Mouse (Mus musculus) mouse embryonic stem cell (cell line): ENCODE results near the gene Churc1.

ENCODE experiments used
- in situ Hi-C, 2 experiments: fragments of 300-500 bp; cut with MboI; formaldehyde crosslinking; loops; 1 replicate in 1 of 2; 3 replicates in 1 of 2; pipeline ENCODE4 v1.14.3; 2019 to 2020; ENCODE audit warnings: low sequenced_read_pairs in 2 of 2, low pct_unique_long_range_greater_than_20kb in 1 of 2, mixed read lengths in 1 of 2; ENCODE audit not compliant: unreplicated experiment in 1 of 2

The Churc1 gene

DNA sequence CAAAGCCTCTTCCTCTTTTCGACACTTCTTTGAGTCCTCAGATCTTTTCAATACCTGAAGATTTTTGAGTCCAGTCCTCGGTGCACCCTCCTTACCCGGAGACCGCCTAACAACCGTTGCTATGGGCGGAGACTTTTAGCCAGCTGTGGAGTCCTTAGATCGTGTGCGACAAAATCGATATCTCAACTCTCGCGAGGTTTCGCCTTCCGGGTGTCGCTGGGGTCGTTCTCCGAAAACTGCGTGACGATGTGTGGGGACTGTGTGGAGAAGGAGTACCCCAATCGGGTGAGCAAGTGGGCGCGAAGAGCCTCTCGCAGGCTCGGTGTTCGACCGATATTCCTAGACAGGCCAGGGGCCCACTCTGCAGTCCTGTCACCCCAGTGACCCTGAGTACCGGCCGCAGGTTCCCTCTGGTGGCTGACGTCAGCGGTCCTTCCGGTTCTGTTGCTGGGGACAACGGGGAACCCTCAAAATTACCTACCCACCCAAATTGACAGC lies at the start of gene Churc1, which contains the start of gene Fntb:
TSS of gene Churc1 (plus strand) at position 185 of the 498 bp plus-strand sequence.
TSS of gene Fntb (plus strand) at position 236 of the 498 bp plus-strand sequence.
- in situ Hi-C loops: no loop called here

DNA sequence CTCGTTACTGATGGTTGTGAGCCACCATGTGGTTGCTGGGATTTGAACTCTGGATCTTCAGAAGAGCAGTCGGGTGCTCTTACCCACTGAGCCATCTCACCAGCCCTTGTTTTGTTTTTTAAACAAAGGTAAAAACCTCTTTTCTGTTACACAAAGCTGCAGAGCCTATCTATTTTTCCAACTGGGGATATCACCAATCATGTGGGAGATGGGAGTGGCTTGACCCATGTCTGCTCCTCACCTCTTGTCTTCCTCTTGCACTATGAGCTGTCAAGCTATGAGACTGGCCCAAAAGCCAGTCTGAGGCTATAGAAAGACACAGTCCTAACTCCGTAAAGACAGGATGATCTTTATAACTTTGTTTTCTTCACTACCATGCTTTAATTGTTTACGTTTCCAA lies 47.0 kb upstream of the Churc1 start:
- in situ Hi-C loops: no loop called here

DNA sequence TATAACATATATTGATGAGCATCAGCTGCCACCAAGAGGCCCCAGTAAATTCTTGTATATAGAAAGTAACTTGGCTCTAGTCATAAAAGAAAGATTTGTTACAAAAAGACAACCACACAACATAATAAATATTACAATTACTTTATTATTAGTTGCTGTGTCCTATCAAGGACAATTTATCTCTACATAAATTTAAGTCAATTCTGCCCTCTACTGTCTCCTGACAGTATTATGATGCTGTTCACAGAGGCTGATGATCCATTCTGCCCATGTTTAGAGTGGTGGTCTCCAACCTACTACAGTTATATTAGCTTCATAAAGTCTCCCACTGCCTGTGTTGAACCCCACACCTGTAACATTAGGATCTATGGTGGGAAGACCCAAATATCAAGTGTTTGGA lies 44.8 kb upstream of the Churc1 start:
- in situ Hi-C loops: no loop called here

DNA sequence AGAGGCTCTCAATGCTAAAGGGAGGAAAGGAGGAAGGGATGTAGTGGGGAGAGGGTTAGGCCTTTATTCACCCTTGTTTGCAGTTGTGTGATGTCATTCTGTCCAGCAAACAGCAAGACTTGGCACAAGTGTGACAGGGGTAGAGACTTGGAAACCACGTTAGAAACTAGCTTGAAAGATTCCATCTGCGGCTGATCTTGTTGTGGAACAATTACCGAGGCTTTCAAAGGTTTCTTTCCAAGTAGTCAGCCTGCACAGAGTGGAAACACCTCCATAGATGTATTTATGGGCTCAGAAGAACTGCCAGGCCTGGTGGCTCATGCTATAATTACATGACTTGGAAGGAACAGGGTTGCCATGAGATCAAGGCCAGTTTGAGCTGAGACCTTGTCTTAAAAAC lies 43.3 kb upstream of the Churc1 start:
- in situ Hi-C loops: no loop called here

DNA sequence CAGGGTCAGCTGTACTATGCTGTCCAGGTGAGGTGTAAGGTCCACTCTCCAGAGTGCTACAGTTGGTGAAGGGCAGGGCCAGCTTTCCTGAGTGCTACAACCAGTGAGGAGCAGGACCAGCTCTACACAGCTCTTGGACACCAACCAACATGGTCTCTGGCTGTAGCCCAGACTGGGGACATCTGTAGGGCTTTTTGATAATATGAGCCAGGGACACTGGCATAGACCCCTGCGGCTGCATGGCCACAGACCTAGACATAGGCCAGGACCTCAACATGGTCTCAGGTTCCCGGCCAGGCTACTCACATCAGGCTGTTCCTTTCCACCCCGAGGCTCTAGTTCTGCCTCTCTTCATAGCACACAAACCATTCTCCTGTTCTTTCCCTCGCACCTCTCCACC lies 37.4 kb upstream of the Churc1 start:
- in situ Hi-C loops: no loop called here

DNA sequence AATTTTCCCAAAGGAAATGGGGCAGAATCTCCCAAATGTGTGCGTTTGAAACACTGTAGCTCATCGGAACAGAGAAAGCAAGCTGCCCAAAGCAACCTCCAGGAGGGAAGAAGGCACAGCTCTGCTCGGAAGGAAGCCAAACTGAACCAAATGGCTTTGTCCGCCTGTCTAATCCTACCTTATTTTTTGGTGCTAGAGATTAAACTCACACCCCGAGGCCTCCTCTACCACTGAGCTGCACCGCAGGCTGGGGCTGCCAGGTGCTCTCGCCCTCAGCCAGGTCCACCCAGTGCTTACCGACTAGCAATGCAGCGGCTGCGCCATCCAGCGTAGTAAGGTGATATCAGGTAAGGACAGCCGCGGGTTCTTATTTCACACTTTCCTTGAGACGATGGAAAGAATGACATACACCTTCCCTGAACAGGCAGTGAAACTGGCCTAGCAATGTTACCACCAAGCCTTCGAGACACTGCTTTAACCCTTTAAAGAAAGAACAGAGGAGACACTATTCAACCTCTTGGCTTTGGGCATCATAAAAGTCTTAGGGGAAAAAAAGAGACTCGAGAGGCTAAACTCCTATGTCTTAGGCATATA lies 14.4 kb upstream of the Churc1 start:
- in situ Hi-C loops: no loop called here

DNA sequence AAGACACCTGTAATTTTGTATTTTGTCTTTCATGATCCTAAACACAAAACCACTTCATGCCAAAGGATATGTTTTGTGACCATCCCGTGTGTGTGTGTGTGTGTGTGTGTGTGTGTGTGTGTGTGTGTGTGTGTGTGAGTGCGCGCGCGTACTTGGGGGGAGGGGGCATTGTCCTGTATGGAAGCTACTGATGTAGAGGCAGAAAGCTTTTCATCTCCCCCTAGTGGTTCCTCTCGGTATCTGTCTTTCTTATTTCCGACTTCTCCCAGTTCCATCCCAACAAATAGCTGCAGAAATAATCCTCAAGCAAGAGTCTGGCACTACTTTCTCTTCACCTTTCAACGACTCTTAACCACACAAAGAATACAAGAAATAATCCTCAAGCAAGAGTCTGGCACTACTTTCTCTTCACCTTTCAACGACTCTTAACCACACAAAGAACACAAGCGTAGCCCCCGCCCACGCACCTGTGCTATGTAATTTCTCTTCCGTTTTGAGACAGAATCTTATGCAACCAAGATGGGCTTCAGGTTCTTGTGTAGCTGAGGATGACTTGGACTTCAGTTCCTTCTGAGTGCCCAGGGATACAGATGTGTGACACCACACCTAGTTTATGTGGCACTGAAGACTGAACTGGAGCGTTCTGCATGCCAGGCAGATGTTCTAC lies 12.6 kb upstream of the Churc1 start:
- in situ Hi-C loops: no loop called here

DNA sequence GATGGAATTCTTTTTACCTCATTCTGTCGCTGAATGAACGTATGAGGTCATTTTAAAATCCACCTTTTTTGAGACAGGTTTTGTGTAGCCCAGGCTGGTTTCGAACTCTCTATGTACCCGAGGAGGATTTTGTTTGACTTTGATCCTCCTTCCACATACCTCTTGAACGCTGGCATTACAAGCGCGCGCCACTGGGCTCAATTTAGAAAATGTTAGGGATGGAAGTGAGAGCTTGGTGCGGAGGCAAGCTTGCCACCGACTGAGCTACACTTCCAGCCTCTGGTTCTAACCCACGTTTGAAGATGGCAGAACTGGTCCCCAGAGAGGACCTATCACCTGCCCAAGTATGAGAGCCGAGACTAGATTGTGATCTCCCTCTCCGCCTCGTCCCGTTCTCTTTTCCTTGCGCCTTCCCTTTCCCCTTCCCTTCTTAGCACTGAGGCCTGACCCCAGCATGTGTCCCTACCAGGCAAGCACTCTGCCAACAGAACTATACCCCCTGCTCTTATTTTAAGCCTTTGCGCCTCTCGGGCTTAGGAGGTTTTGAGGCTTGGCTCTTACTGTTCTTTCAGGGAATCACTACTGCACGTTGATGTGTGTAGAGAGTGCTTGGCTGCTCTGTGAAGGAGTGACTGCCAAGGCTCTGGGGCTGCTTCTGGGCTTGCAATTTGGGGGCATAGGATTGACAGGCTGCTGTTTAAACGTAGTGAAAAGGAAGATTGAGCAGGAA lies 728 bp downstream of the Churc1 start:
- in situ Hi-C loops: no loop called here

DNA sequence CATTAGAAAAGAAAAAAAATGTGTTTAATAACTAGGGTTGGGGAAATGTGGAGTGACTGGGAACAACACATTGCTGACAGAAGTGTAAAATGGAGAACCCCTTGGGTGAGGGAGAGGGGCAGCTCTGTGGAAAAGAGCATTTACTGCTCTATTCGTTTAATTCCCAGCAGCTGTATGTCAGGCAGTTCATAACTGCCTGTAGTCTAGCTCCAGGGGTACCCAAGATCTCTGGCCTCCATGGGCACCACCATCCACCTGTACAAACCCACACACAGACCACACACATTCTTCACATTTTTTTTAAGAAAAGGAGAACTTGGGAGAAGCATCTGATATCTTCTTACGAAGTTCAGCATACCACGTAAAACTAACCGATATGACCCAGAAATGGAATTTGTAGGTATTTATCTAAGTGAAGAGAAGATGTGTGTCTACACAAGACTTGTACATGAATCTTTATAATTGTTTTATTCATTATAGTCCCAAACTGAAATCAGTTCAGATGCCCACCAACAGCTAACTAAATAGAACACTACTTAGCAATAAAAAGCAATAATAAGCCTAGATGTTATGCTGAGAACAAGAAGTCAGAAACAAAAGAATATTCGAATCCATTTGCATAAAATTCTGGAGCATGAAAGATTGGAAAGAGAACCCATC lies 5.6 kb downstream of the Churc1 start:
- in situ Hi-C loops: no loop called here

DNA sequence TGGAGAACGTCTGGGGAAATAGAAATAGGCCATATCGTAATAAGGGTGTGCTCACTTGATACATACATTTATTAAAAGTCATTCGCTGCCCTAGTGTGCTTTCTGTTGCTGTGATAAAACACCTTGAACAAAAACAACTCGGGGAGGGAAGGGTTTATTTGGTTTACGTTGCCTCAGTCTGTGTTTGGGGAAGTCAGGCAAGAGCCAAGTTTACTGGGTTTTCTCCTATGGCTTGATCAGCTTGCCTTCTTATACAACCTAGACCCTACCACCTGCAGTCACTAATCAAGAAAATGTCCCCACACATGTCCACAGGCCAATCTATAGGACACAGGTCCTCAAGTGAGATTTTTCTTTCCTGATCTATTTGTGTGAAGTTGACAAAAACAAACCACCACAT lies 6.2 kb downstream of the Churc1 start:
- in situ Hi-C loops: no loop called here

DNA sequence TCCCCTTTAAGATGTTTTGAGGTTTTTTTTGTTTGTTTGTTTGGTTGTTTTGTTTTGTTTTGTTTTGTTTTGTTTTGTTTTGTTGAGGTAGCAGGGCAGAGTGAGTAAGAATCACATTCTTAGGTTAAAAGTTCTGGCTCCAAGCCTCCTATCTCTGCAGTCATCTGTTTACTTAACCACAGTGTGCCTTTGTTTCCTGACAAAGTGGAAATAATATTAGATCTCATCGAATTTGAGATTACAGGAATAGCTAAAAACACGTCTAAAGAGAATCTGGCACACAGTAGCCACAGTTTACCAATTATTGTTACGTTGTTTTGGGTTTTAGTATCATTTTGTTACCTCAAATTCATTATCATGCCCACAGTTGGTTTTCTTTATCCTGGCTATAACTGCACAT lies 9.3 kb downstream of the Churc1 start:
- in situ Hi-C loops: no loop called here

DNA sequence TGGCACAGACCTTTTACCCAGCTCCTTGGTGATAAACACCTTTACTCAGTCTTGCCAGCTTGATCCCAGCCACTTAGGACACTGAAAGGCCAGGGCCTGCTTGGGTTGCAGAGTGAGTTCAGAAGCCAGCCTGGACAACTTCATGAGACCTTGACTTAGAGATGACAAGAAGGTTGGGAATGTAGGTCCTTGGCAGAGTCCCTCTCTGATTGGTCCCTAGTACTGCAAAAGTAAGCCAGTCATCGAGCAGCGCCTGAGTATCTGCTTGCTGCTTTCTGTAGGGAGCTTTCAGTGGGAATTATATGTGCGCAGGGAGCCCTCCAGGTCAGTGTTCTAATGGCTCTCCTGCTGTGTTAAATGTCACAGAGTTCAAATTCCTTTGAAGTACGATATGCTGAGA lies 9.8 kb downstream of the Churc1 start:
- in situ Hi-C loops: no loop called here

DNA sequence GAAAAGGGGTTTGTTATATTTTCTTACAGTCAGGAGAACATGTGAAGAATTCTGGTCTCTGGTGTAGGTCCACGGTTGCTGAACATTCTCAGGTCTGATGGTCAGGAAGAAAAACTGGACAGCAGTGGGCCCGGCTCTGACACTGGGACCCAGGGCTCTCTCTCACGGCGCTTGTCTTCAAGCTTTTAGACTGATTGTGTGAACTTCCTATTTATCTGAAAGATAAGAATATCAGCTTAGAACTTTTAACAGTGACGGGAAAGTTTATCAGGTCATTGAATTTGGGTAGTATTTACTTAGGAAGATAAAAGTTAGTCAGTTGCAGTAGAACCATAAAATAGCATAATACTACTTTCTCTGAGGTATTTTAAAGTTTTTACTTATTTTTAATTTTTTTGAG lies 11.6 kb downstream of the Churc1 start:
- in situ Hi-C loops: no loop called here

DNA sequence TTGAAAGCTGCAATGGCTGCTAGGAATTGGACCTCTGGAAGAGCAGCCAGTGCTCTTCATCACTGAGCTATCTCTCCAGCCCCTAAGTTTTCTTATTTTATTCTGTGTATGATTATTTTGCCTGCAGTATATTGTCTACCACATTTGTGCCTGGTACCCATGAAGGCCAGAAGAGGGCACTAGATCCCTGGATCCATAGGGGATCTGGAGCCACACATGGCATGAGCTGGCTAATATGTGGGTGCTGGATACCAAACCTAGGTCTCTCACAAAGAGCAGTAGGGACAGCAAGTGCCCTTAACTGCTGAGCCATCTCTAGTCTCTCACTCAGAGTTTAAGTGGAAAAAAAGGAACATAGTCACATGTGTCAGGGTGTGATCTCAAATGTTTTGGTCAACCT lies 12.5 kb downstream of the Churc1 start:
- in situ Hi-C loops: no loop called here

DNA sequence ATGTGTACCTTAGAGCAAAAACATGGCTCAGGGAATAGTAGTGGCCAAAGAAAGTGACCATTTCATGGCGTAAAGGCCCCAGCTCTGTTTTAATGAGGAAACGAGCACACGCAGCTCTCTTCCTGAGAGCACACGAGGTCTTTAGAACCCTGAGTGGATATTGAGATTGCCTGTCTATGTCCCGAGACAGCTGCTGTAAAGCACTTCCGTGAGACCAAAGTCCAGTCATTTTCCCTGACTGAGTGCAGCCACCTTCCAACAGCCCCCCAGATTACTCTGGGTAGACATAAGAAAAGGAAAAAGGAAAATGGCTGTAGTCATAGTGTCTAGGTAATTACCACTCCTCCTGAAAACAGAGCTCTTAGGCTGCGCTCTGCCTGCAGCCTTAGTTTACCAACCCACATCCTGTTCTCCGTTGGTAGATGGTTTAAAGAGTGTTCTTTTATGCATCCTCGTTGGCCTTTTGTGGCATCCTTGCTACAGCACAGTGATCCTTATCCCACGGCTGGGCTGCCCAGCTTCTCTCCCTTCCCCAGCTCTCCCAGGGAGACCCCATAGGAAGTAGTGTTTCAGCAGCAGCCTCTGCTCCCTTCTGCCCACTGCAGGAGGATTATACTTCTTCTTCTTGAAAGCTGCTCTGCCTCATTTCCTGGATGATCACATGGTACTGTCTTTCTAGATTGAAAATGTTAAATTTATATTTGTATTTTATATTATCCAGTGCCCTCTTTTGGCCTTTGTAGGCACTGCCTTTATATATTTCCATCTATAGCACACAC lies 13.2 kb downstream of the Churc1 start:
- in situ Hi-C loops: no loop called here

DNA sequence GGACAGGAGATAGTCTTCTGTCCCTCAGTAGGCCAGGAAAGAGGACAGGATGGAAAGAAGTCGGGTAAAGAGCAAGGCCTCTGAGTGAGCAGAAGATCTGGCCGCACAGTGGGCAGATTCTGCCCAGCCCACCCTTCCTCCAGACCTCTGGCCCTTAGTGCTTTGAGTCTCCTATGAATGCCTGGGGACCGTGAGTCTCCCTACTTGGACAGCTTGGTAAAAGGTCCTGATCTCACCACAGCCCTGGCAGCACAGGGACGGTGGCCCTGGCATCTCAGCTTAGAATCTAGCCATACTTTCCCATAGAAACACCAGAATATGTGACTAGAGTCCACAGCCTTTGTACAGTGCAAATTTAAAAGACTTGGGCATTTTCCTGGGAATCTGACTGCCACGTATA lies 14.6 kb downstream of the Churc1 start:
- in situ Hi-C loops: no loop called here

DNA sequence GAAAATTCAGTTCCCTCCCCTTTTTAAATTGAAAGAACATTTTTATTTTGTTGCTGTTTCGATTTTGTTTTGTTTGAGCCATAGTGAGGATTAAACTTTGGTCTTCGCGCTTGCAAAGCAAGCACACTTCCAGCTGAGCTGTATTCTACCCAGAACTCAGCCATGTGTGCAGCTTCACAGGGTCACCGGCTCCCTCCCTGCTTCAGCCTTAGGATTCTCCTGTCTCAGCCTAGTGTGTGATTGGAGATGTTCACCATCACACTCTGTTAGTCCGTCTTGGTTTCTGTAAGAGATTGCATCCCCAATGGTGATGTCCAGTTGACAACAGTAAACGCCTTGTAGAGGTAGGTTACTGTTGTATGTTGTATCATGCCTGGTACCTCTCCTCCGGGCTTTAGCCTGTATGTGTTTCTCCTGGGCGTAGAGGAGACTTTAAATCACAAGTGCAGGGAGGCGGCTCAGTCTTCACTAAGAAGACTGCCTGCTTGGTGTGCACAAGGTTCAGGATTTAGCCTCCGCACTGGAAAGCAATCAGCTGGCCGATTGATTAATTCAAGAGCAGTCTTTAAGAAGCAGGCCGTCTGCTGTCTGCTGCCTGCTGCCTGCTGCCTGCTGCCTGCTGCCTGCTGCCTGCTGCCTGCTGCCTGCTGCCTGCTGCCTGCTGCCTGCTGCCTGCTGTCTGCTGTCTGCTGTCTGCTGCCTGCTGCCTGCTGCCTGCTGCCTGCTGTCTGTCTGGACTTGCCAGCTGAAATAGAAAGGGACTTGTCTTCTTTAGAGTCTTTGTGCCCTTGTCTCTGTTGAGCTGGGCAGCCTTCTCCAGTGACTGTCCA lies 15.5 kb downstream of the Churc1 start:
- in situ Hi-C loops: no loop called here
